Mouse (Mus musculus): ENCODE measurements around the gene Gm45021. TPM values are rescaled to one million over a fixed set of nuclear protein-coding genes. Genes with fewer than 3 reads are reported as not detected.

Gene Gm45021
- total and polyA plus RNA-seq, 3 experiments: not detected

DNA sequence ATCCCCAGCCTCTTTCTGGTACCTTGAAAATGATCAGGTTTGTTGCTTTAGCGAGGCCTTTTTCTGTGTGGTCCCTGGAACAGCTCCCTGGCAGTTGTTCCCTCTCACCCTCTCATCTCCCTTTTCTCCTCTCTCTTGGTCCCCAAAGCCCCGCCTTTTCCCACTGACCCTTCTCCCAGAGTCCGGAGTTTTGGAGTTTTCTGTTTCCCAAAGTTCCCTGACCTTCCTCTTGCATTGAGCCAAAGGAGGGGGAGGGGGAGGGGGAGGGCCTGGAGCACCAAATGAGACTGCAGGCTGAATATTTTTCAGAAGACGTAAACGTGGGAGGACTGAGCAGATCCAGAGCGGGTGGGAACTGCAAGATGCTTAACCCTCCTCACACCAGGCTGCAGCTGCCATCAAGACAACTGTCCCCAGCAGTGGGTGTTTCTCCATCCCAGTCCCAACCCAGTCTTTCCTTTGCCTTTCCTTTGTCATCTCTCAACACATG is 16.8 kb upstream of the Gm45021 start, which contains the start of gene Rarres2:
Gene Rarres2 (minus strand): TSS at position 218 of the 490 bp plus-strand sequence.
- Histone ChIP-seq H3K27ac (ENCODE audit: insufficient read depth, low read depth) (no peak within 1 kb of the TSS), H3K9me3 (replicated peaks; ENCODE audit: low read length) (no peaks in the 10 kb centered on the region), H3K4me3 (replicated peaks in 1 of 3; ENCODE audit: low read depth in 2 of 3, low read length in 2 of 3, poor library complexity in 1 of 3) (no peak within 1 kb of the TSS), H3K79me2 (replicated peaks; ENCODE audit: control insufficient read depth, extremely low read depth, insufficient read depth, poor library complexity, severe bottlenecking) (no peaks in the 10 kb centered on the region), H3K4me1 (ENCODE audit: control insufficient read depth in 1 of 2, insufficient read depth in 2 of 2) (peaks cover 0 to 6% of the 10 kb centered on the region in 2 experiments; a peak in 1 of 4 replicates), H3K36me3 (replicated peaks in 1 of 2; ENCODE audit: control insufficient read depth in 1 of 2, insufficient read depth in 1 of 2, low read length in 1 of 2) (peaks cover 0 to 13% of the 10 kb centered on the region in 2 experiments), H3K9ac (ENCODE audit: insufficient read depth, low read depth) (no peak within 1 kb of the TSS), H3K4me2 (ENCODE audit: insufficient read depth, low read depth, poor library complexity, severe bottlenecking) (no peak within 1 kb of the TSS), H3K27me3 (replicated peaks) (no peaks in the 10 kb centered on the region)
- no peak for TF ChIP-seq TBP (conservative IDR thresholded peaks at IDR 0.05; ENCODE audit: low read depth, low read length)
- no peak for TF ChIP-seq RAD21 (IDR thresholded peaks at IDR 0.05; ENCODE audit: low read depth, low read length)
- in situ Hi-C loops (cut with MboI; ENCODE audit: low pct_ligation_motif_present, low pct_unique_long_range_greater_than_20kb, low sequenced_read_pairs) (no loop called here), dilution Hi-C loops (cut with MboI; ENCODE audit: extremely low pct_ligation_motif_present, extremely low pct_unique_long_range_greater_than_20kb, low sequenced_read_pairs) (no loop called here)
- DNase-seq (ENCODE audit: extremely low read depth): no peak

DNA sequence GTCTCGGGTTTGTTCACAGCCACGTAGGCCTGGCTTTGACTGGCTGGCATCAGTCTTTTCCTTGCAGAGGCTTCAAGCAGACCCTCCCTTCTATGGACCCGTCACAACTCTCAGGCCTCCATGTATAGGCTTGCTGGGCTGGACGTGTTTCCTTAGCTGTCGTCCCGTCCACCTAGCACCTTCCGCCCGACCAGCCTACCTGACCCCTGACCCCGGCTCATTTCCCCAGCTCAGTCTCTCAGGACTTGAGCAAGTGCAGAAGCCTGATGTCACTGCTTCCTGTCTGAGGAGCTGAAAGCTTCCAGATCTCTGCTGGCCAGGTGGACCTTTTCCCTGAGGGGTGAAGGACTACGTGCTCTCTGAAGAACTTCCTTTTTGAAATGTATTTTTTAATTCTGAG is 16.1 kb upstream of the Gm45021 start:
- H3K27me3 ChIP-seq (replicated peaks): no peaks in the 10 kb centered on the region
- no peak for DNase-seq (ENCODE audit: extremely low read depth)
- peaks cover 0 to 6% of the 10 kb centered on the region in 2 experiments; a peak in 1 of 4 replicates for H3K4me1 ChIP-seq (ENCODE audit: control insufficient read depth in 1 of 2, insufficient read depth in 2 of 2)
- peaks cover 0 to 9% of the 10 kb centered on the region in 2 experiments for H3K36me3 ChIP-seq (replicated peaks in 1 of 2; ENCODE audit: control insufficient read depth in 1 of 2, insufficient read depth in 1 of 2, low read length in 1 of 2)
- H3K4me2 ChIP-seq (ENCODE audit: insufficient read depth, low read depth, poor library complexity, severe bottlenecking): no peak overlapping the region
- H3K9me3 ChIP-seq (replicated peaks; ENCODE audit: low read length): no peaks in the 10 kb centered on the region
- dilution Hi-C loops (cut with MboI; ENCODE audit: extremely low pct_ligation_motif_present, extremely low pct_unique_long_range_greater_than_20kb, low sequenced_read_pairs) (no loop called here), in situ Hi-C loops (cut with MboI; ENCODE audit: low pct_ligation_motif_present, low pct_unique_long_range_greater_than_20kb, low sequenced_read_pairs) (no loop called here)
- TF ChIP-seq MXI1 (IDR thresholded peaks at IDR 0.05; ENCODE audit: low read depth, low read length): no peak
- no peak for TF ChIP-seq MAZ (IDR thresholded peaks at IDR 0.05; ENCODE audit: low read depth, low read length)
- no peak for TF ChIP-seq MEF2A (IDR thresholded peaks at IDR 0.05; ENCODE audit: borderline replicate concordance, low read depth, low read length)
- no peak for TF ChIP-seq CHD2 (IDR thresholded peaks at IDR 0.05; ENCODE audit: low read length)
- no peak for TF ChIP-seq ZNF384 (IDR thresholded peaks at IDR 0.05; ENCODE audit: low read depth, low read length)
- no peak for TF ChIP-seq NRF1 (IDR thresholded peaks at IDR 0.05; ENCODE audit: low read depth, low read length)
- TF ChIP-seq RCOR1 (conservative IDR thresholded peaks at IDR 0.05; ENCODE audit: low read depth, low read length): no peak
- H3K4me3 ChIP-seq (replicated peaks in 1 of 3; ENCODE audit: low read depth in 2 of 3, low read length in 2 of 3, poor library complexity in 1 of 3): no peak overlapping the region
- no peak overlapping the region for H3K9ac ChIP-seq (ENCODE audit: insufficient read depth, low read depth)
- H3K79me2 ChIP-seq (replicated peaks; ENCODE audit: control insufficient read depth, extremely low read depth, insufficient read depth, poor library complexity, severe bottlenecking): no peaks in the 10 kb centered on the region
- H3K27ac ChIP-seq (ENCODE audit: insufficient read depth, low read depth): no peak overlapping the region

DNA sequence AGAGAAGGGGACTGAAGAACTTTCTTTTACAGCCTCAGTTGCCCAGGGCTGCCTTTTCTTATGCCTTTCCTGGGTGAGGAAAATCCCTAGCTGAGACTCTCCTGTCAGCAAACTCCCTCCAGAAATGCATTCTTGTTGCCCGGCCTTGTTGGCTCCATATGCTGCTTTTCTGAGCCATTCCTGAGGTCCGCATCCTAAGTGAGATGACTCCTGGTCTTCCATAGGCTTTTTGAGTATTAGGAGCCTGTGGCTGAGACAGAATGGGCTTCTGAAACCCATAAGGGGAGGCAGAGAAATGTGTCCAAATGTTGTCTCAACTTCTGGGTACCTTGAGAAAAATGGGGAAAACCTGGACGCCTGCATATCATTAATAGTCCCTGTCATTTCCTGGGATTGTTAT is 15.4 kb upstream of the Gm45021 start:
- Histone ChIP-seq H3K9me3 (replicated peaks; ENCODE audit: low read length) (no peaks in the 10 kb centered on the region), H3K4me1 (ENCODE audit: control insufficient read depth in 1 of 2, insufficient read depth in 2 of 2) (peaks cover 0 to 12% of the 10 kb centered on the region in 2 experiments; a peak in 2 of 4 replicates), H3K4me2 (ENCODE audit: insufficient read depth, low read depth, poor library complexity, severe bottlenecking) (no peak overlapping the region), H3K79me2 (replicated peaks; ENCODE audit: control insufficient read depth, extremely low read depth, insufficient read depth, poor library complexity, severe bottlenecking) (no peaks in the 10 kb centered on the region), H3K9ac (ENCODE audit: insufficient read depth, low read depth) (no peak overlapping the region), H3K4me3 (replicated peaks in 1 of 3; ENCODE audit: low read depth in 2 of 3, low read length in 2 of 3, poor library complexity in 1 of 3) (no peak overlapping the region), H3K27ac (ENCODE audit: insufficient read depth, low read depth) (no peak overlapping the region), H3K36me3 (replicated peaks in 1 of 2; ENCODE audit: control insufficient read depth in 1 of 2, insufficient read depth in 1 of 2, low read length in 1 of 2) (peaks cover 0 to 3% of the 10 kb centered on the region in 2 experiments), H3K27me3 (replicated peaks) (no peaks in the 10 kb centered on the region)
- in situ Hi-C loops (cut with MboI; ENCODE audit: low pct_ligation_motif_present, low pct_unique_long_range_greater_than_20kb, low sequenced_read_pairs) (no loop called here), dilution Hi-C loops (cut with MboI; ENCODE audit: extremely low pct_ligation_motif_present, extremely low pct_unique_long_range_greater_than_20kb, low sequenced_read_pairs) (no loop called here)
- no peak for DNase-seq (ENCODE audit: extremely low read depth)
- TF ChIP-seq MAZ (IDR thresholded peaks at IDR 0.05; ENCODE audit: low read depth, low read length): no peak
- TF ChIP-seq JUN (IDR thresholded peaks at IDR 0.05; ENCODE audit: insufficient read depth, low read depth, low read length): no peak
- no peak for TF ChIP-seq ETS1 (conservative IDR thresholded peaks at IDR 0.05; ENCODE audit: low read depth, low read length)
- no peak for TF ChIP-seq CHD2 (IDR thresholded peaks at IDR 0.05; ENCODE audit: low read length)
- TF ChIP-seq IRF4 (IDR thresholded peaks at IDR 0.05; ENCODE audit: low read depth, low read length): no peak
- TF ChIP-seq HCFC1 (IDR thresholded peaks at IDR 0.05; ENCODE audit: low read depth, low read length): no peak
- no peak for TF ChIP-seq USF2 (conservative IDR thresholded peaks at IDR 0.05; ENCODE audit: low read depth, low read length)
- TF ChIP-seq ZNF384 (IDR thresholded peaks at IDR 0.05; ENCODE audit: low read depth, low read length): no peak
- TF ChIP-seq MAX (IDR thresholded peaks at IDR 0.05; ENCODE audit: low read length): no peak
- no peak for TF ChIP-seq JUND (conservative IDR thresholded peaks at IDR 0.05; ENCODE audit: low read depth, low read length)
- TF ChIP-seq BHLHE40 (IDR thresholded peaks at IDR 0.05; ENCODE audit: low read depth, low read length): no peak
- no peak for TF ChIP-seq MXI1 (IDR thresholded peaks at IDR 0.05; ENCODE audit: low read depth, low read length)
